Mouse (Mus musculus): ENCODE data around the gene Kcnn4. TPM values are rescaled to one million over a fixed set of nuclear protein-coding genes. Genes with fewer than 3 reads are reported as not detected.

Gene Kcnn4
- polyA plus RNA-seq, 1 experiment from 2014 or later, result 4.0 TPM

GRCm38 (mm10) chr7:24371012-24371808, 1.1 kb downstream of the Kcnn4 start:
- Histone ChIP-seq H3K27ac (peak overlapping the region; percentile 42; the same call in 1 of the 2 replicates), H3K4me3 (no peak overlapping the region), H3K27me3 (ENCODE audit: low read depth, poor library complexity, severe bottlenecking) (peaks cover 6% of the 10 kb centered on the region), H3K4me1 (peaks cover 24% of the 10 kb centered on the region), H3K36me3 (no peaks in the 10 kb centered on the region), H3K9me3 (replicated peaks) (0 out of 2 replicates have a peak, but pooled peaks cover 1% of the 10 kb centered on the region)
- no peak for DNase-seq (ENCODE audit: low spot score)
- WGBS, result 69% methylated on average over 7 of the region's 7 CpGs

- Histone ChIP-seq H3K4me3 (no peak overlapping the region), H3K27me3 (ENCODE audit: low read depth, poor library complexity, severe bottlenecking) (peaks cover 11% of the 10 kb centered on the region), H3K4me1 (peaks cover 27% of the 10 kb centered on the region), H3K27ac (no peak overlapping the region; the same call in 1 of the 2 replicates), H3K36me3 (no peaks in the 10 kb centered on the region), H3K9me3 (replicated peaks) (0 out of 2 replicates have a peak, but pooled peaks cover 1% of the 10 kb centered on the region)
- DNase-seq (ENCODE audit: low spot score), result no peak
- WGBS, result 68% methylated on average over 3 of the region's 3 CpGs
Measured at GRCm38 (mm10) chr7:24371809-24372145, 1.7 kb downstream of the Kcnn4 start.

GRCm38 (mm10) chr7:24372300-24372699, 2.2 kb downstream of the Kcnn4 start:
- H3K27ac ChIP-seq, result peak overlapping the region; percentile 42; the same call in 1 of the 2 replicates
- H3K9me3 ChIP-seq (replicated peaks), result 0 out of 2 replicates have a peak, but pooled peaks cover 1% of the 10 kb centered on the region
- WGBS, result 76% methylated on average over 9 of the region's 11 CpGs
- peaks cover 16% of the 10 kb centered on the region for H3K27me3 ChIP-seq (ENCODE audit: low read depth, poor library complexity, severe bottlenecking)
- peaks cover 32% of the 10 kb centered on the region for H3K4me1 ChIP-seq
- H3K4me3 ChIP-seq, result no peak overlapping the region
- no peak for DNase-seq (ENCODE audit: low spot score)
- no peaks in the 10 kb centered on the region for H3K36me3 ChIP-seq

- DNase-seq (ENCODE audit: low spot score), result no peak
- Histone ChIP-seq H3K36me3 (no peaks in the 10 kb centered on the region), H3K9me3 (replicated peaks) (0 out of 2 replicates have a peak, but pooled peaks cover 1% of the 10 kb centered on the region), H3K4me3 (no peak overlapping the region), H3K27me3 (ENCODE audit: low read depth, poor library complexity, severe bottlenecking) (peaks cover 17% of the 10 kb centered on the region), H3K4me1 (peaks cover 37% of the 10 kb centered on the region), H3K27ac (peak overlapping the region; percentile 42; the same call in 1 of the 2 replicates)
- WGBS, result 71% methylated on average over 4 of the region's 4 CpGs
Measured at GRCm38 (mm10) chr7:24372786-24373185, 2.7 kb downstream of the Kcnn4 start.

GRCm38 (mm10) chr7:24373538-24374379, 3.7 kb downstream of the Kcnn4 start:
- WGBS, result 56% methylated on average over 17 of the region's 20 CpGs
- Histone ChIP-seq H3K9me3 (replicated peaks) (0 out of 2 replicates have a peak, but pooled peaks cover 1% of the 10 kb centered on the region), H3K36me3 (no peaks in the 10 kb centered on the region), H3K4me1 (peaks cover 47% of the 10 kb centered on the region), H3K27me3 (ENCODE audit: low read depth, poor library complexity, severe bottlenecking) (peaks cover 17% of the 10 kb centered on the region), H3K4me3 (no peak overlapping the region), H3K27ac (peak overlapping the region; percentile 56; the same call in 1 of the 2 replicates)
- DNase-seq (ENCODE audit: low spot score), result no peak

GRCm38 (mm10) chr7:24376456-24376855, 6.4 kb downstream of the Kcnn4 start:
- Histone ChIP-seq H3K36me3 (no peaks in the 10 kb centered on the region), H3K9me3 (replicated peaks) (0 out of 2 replicates have a peak, but pooled peaks cover 1% of the 10 kb centered on the region), H3K4me1 (peaks cover 56% of the 10 kb centered on the region), H3K27me3 (ENCODE audit: low read depth, poor library complexity, severe bottlenecking) (peaks cover 11% of the 10 kb centered on the region; the same call in 1 of the 2 replicates), H3K27ac (peak overlapping the region; percentile 66; the same call in 1 of the 2 replicates), H3K4me3 (no peak overlapping the region)
- 84% methylated on average over 8 of the region's 8 CpGs for WGBS
- DNase-seq (ENCODE audit: low spot score), result no peak

GRCm38 (mm10) chr7:24377091-24377865, 7.2 kb downstream of the Kcnn4 start:
- DNase-seq (ENCODE audit: low spot score), result peak; percentile 78

GRCm38 (mm10) chr7:24378049-24378701, 8.1 kb downstream of the Kcnn4 start:
- Histone ChIP-seq H3K36me3 (no peaks in the 10 kb centered on the region), H3K4me1 (peaks cover 53% of the 10 kb centered on the region), H3K27me3 (ENCODE audit: low read depth, poor library complexity, severe bottlenecking) (peaks cover 11% of the 10 kb centered on the region; the same call in 1 of the 2 replicates), H3K27ac (peak overlapping the region; percentile 66), H3K4me3 (no peak overlapping the region), H3K9me3 (replicated peaks) (0 out of 2 replicates have a peak, but pooled peaks cover 1% of the 10 kb centered on the region)
- WGBS, result 69% methylated on average over 10 of the region's 10 CpGs
- DNase-seq (ENCODE audit: low spot score), result no peak

More at GRCm38 (mm10) chr7:24377091-24377865, 7.2 kb downstream of the Kcnn4 start:
- Histone ChIP-seq H3K27me3 (ENCODE audit: low read depth, poor library complexity, severe bottlenecking) (peaks cover 11% of the 10 kb centered on the region; the same call in 1 of the 2 replicates), H3K9me3 (replicated peaks) (0 out of 2 replicates have a peak, but pooled peaks cover 1% of the 10 kb centered on the region), H3K27ac (peak overlapping the region; percentile 66), H3K4me3 (peak overlapping the region; percentile 47), H3K4me1 (peaks cover 56% of the 10 kb centered on the region), H3K36me3 (no peaks in the 10 kb centered on the region)
- WGBS, result 10% methylated on average over 49 of the region's 49 CpGs

- Histone ChIP-seq H3K27me3 (ENCODE audit: low read depth, poor library complexity, severe bottlenecking) (peaks cover 25% of the 10 kb centered on the region; the same call in 1 of the 2 replicates), H3K4me3 (peak overlapping the region; percentile 14), H3K4me1 (peaks cover 54% of the 10 kb centered on the region), H3K9me3 (replicated peaks) (no peaks in the 10 kb centered on the region), H3K27ac (peak overlapping the region; percentile 86), H3K36me3 (no peaks in the 10 kb centered on the region)
- 23% methylated on average over 7 of the region's 7 CpGs for WGBS
- DNase-seq (ENCODE audit: low spot score), result peak; percentile 66
Measured at GRCm38 (mm10) chr7:24379934-24380333, 9.9 kb downstream of the Kcnn4 start.

- H3K4me3 ChIP-seq, result peak overlapping the region; percentile 14; the same call in 1 of the 2 replicates
- DNase-seq (ENCODE audit: low spot score), result no peak
- peak overlapping the region; percentile 86 for H3K27ac ChIP-seq
- peaks cover 25% of the 10 kb centered on the region; the same call in 1 of the 2 replicates for H3K27me3 ChIP-seq (ENCODE audit: low read depth, poor library complexity, severe bottlenecking)
- H3K9me3 ChIP-seq (replicated peaks), result no peaks in the 10 kb centered on the region
- WGBS, result 67% methylated on average over 2 of the region's 2 CpGs
- peaks cover 54% of the 10 kb centered on the region for H3K4me1 ChIP-seq
- no peaks in the 10 kb centered on the region for H3K36me3 ChIP-seq
Measured at GRCm38 (mm10) chr7:24380370-24380769, 10.3 kb downstream of the Kcnn4 start.

GRCm38 (mm10) chr7:24382730-24383372, 12.8 kb downstream of the Kcnn4 start:
- DNase-seq (ENCODE audit: low spot score), result no peak
- Histone ChIP-seq H3K4me3 (no peak overlapping the region), H3K9me3 (replicated peaks) (no peaks in the 10 kb centered on the region), H3K36me3 (no peaks in the 10 kb centered on the region), H3K4me1 (peaks cover 40% of the 10 kb centered on the region), H3K27ac (no peak overlapping the region), H3K27me3 (ENCODE audit: low read depth, poor library complexity, severe bottlenecking) (peaks cover 14% of the 10 kb centered on the region; the same call in 1 of the 2 replicates)
- WGBS, result 88% methylated on average over 16 of the region's 16 CpGs

All from limb, embryonic 10.5 days (tissue).